Mouse (Mus musculus) c-Kit-negative CD71-positive TER-119-positive erythroid progenitor cells, embryonic 14.5 days (primary cell): ENCODE measurements around the gene Kcnn4.

ENCODE experiments used
- DNase-seq: peaks from one replicate; pipeline ENCODE4 v3.0.0-alpha.2; 2013; ENCODE audit warnings: low read depth, low spot score

Kcnn4 gene

GRCm38 (mm10) chr7:24366716-24367632 lies 3.1 kb upstream of the Kcnn4 start:
- DNase-seq = no peak

- DNase-seq = no peak
These were observed 1.8 kb upstream of the Kcnn4 start for GRCm38 (mm10) chr7:24368226-24368625.

- DNase-seq = no peak
These were observed 1.1 kb upstream of the Kcnn4 start for GRCm38 (mm10) chr7:24368946-24369345.

DNA sequence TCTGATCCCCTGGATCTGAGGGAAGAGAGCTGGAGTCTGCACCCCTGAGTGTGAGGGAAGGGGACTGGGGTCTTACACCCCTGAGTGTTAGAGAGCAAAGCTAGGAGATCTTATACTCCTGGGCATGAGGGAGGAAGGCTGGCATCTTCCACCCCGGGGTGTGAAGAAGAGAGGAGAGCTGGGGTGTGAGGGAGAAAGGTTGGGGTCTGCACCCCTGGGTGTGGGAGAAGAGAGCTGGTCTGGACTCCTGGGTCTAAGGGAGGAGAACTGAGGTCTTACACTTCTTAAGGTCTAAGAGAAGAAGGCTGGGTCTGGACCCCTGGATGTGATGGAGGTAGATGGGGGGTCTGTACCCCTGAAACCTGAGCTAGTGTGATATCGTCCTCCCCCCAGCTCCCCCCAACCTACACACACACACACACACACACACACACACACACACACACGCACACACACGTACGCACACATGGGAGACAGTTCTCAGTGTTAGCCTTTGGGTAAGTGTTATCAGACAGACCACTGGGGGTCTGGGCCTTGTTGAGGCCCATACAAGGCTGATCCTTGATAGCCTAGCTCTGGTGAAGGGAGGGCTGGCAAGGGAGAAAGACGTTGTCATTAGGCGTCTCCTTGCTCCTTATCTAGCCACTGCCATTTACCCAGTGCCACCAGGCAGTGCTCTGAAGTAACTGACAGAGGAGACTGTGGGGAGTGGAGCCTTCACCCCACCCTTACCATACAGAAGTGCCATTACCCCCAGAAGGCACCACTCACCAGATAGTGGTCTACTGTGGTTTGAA lies 1.1 kb downstream of the Kcnn4 start:
- DNase-seq = peak; percentile 84

DNA sequence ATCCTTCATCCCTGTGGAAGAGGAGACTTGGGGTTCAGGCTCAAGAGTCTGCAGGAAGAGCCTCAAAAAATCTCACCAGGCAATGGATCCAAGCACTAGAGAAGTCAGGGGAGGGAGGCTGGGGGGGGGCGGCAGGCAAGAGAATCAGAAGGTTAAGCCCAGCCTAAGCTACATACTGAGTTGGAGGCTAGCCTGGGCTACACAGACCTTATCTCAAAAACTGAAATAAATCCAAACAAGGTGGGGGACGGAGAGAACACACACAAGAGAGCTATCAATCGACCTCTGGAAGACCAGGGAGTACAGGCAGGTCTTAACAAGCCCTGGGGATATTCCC lies 1.7 kb downstream of the Kcnn4 start:
- DNase-seq = no peak

DNA sequence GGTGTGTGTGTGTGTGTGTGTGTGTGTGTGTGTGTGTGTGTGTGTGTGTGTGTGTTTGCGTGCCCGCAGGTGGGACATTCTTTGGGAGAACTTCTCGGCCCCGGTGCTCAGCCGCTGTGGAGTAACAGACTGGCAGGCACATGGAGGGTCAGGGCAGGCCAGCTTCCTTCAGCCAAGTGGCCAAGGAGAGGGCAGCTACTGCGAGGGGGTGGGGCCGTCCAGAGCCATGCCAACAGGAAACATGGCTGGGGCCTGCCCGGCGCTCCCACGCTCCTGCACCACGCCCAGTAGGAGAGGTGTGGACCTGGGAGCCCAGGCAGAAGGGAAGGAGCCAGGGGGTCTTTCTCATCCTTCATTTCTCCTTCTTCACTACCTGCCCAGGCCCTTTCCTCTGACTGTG lies 2.2 kb downstream of the Kcnn4 start:
- DNase-seq = no peak

- DNase-seq = no peak
These were observed 2.7 kb downstream of the Kcnn4 start for GRCm38 (mm10) chr7:24372786-24373185.

GRCm38 (mm10) chr7:24373538-24374379 lies 3.7 kb downstream of the Kcnn4 start:
- DNase-seq = no peak

GRCm38 (mm10) chr7:24376456-24376855 lies 6.4 kb downstream of the Kcnn4 start:
- DNase-seq = no peak

GRCm38 (mm10) chr7:24377091-24377865 lies 7.2 kb downstream of the Kcnn4 start:
- peak; percentile 92 for DNase-seq

DNA sequence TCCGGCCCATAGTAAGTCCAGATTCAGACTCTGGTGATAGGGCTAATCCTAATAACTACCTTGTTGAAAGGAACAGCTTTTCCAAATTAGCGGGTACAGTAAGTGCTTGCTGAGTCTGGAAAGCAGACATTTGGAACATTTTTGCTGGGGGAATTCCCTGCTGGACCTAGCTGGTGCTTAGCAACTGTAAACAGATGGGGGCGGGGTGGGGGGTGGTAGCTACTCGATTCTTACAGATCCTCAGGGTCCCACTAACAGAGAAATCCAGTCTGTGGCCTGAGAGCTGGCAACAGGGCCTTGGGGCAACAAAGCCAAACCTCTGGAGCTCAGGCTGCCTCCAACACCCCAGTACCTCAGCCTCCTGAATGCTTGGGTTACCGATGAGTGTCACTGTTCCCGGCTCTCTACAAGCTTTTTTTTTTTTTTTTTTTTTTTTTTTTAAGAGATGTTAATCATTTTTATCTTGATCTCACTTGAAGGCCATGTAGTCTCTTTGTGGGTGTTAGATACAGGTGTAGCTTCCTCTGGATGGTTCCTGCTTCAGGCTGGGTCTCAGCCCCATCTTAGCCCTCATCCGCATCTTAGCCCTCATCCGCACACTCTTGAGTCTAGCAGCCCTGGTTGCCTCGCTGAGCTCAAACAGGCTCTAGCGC lies 8.1 kb downstream of the Kcnn4 start:
- no peak for DNase-seq

GRCm38 (mm10) chr7:24379934-24380333 lies 9.9 kb downstream of the Kcnn4 start:
- no peak for DNase-seq

DNA sequence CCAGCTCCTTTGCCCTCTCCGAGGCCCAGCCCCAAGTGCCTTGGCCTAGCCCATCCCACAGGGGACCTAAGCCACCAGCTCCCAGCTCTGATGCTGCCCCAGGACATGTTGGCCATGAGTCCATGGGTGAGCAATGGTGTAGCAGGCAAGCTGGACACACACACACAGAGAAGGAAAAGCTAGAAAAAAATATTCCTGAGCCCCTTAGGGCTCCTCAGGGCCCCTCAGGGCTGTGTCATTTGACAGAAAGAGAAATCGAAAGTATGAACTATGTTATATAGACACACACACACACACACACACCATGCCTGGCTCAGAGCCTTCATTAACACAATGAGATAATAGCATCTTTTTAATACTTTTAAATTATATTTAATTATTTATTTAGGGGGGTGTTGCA lies 10.3 kb downstream of the Kcnn4 start:
- no peak for DNase-seq

GRCm38 (mm10) chr7:24382730-24383372 lies 12.8 kb downstream of the Kcnn4 start:
- DNase-seq = no peak

GRCm38 (mm10) chr7:24384070-24384469 lies 14.0 kb downstream of the Kcnn4 start:
- no peak for DNase-seq

DNA sequence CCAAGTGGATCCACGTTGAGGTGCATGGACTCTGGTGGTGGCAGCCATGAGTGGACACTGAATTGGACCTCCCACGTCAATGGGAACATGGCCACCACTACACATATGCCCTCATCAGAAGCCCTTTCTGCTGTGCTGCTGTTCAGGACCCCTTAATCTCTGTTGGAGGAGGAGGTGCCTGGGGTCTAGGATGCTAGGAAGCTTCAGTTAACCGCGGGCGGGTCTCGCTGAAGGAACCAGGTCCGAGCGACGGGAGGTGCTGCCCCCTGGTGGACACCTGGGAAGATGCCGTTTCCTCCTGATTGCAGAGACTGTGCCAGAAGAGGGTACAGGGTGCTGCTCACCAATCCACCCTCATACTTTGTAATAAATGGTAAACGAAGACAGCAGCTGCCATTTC lies 14.8 kb downstream of the Kcnn4 start:
- no peak for DNase-seq

DNA sequence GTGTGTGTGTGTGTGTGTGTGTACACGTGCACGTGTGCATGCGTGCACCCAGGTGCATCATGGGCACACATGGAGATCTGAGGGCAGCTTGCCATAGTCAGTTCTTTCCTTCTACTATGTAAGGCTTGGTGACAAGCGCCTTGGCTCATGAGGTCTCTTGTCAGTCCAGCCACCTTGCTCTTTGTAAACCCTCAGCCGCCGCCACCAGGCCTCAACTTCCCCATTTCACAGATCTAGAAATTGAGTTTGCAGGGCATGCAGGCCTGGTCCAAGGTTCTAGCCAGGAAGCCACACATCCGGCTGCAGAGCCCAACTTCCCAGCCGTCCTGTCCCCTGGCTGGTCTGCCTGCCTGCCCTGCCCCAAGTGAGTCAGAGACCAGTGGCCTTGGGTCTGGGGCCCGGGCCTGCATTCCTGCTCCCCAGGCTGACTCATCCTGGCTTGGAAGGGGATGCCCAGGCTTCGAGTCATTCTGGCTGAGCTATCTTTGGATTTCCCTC lies 17.0 kb downstream of the Kcnn4 start:
- no peak for DNase-seq

GRCm38 (mm10) chr7:24389516-24390187 lies 19.6 kb downstream of the Kcnn4 start:
- no peak for DNase-seq

- no peak for DNase-seq
These were observed 20.4 kb downstream of the Kcnn4 start for GRCm38 (mm10) chr7:24390512-24390911.
